Mouse (Mus musculus) inflammation-experienced regulatory T-cells, adult 6 months (primary cell): ENCODE results near the gene Cry1. TPM values are rescaled to one million over a fixed set of nuclear protein-coding genes. Genes with fewer than 3 reads are reported as not detected.

Experiments
- ATAC-seq: one replicate; pipeline ENCODE4 v1.8.0; 2017
- polyA plus RNA-seq, 3 experiments: library from polyadenylated mRNA; unstranded; fragments of 100-300 nt; shearing (Covaris generic); gene quantifications; one replicate each; pipeline ENCODE4 v1.2.1; 2017

The Cry1 gene
- polyA plus RNA-seq, 3 experiments from 2014 or later: 4.1 to 7.8 (median 5.3) TPM

DNA sequence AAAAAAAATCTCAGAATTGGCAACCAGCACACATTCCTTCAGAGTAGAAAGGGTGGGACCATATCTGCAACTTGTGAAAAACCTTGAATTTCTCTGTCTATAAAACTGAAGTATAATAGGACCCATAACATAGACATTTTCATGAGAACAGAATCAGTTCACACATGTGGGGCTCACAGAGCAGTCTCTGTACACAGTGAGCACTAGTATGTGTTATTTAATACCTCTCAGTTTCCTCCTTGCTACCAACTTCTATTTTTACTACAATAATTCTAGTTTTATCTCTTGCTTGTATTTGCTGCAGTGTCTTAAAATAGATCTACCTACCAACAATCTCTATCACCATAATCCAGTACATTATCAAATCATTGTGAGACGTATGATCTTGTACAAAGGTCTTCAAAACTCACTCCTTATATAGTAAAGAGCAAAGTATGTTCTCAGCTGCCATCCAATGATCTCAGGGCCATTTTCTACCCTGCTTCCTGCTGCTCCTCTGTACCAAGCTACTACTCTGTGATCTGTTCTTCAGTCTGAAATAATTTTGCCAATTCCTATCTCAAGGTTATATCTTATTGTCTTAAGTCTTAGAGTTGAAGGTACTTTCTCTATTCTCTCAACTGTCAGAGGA lies 24.8 kb downstream of the Cry1 start:
- ATAC-seq: no peak

DNA sequence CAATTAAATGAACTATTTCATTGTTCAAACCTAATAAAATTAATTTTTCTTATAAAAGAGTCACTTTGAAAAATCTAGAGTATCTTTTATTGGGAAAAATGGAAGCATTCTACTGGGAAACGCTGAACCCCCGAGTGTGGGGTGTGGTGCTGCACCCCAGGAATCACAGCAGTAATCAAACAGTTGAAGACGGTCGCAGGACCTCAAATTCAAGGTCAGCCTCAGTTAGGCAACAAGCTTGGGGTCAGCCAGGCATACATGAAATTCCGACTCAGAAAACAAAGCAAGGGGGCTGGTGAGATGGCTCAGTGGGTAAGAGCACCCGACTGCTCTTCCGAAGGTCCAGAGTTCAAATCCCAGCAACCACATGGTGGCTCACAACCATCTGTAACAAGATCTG lies 27.4 kb downstream of the Cry1 start:
- ATAC-seq: no peak

DNA sequence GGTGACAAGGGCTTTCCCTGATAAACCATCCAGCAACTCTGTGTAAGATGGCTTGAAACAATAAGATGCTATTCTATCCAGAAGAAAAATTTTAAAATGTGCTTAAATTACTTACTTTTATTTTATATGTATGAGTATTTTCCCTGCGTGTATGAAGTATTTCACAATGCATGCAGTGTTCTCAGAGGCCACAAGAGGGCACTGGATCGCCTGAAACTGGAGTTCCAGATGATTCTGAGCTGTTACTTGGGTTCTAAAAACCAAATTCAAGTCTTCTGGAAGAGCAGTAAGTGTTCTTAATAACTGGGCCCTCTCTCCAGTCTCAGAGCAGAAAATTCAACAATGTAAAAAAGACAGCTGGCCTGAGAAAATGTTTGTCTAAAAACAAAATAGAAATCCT lies 30.7 kb downstream of the Cry1 start:
- peak; percentile 74 for ATAC-seq

DNA sequence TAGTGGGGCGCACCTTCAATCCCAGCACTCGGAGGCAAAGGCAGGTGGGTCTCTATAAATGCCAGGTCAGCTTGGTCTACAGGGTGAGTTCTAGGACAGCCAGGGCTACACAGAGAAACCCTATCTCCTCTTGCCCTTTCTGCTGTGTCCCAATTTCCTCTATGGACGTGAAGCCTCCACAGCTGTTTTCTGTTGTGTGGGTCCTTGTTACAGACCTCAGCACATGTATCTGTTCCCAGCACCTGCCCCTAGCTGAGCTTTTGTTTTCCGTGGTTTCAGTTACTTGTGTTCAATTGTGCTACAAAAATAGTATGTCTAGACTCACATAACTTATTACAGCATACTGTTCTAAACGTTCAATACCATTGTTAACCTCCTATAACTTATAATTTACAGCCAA lies 35.6 kb downstream of the Cry1 start:
- no peak for ATAC-seq

DNA sequence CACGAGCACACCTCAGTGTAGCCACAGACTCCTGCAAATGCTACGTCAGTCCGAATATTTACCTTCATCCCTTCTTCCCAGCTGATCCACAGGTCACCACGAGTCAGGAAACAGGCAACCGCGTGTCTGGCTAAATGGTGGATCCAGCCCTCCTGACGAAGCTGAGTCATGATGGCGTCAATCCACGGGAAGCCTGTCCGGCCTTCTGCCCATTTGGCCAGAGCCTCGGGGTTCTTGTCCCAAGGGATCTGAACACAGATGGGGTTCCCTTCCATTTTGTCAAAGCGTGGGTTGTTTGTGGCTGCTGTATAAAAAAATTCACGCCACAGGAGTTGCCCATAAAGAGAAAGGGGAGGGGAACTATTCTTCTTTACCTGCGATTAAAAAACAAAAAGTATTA lies 38.6 kb downstream of the Cry1 start:
- no peak for ATAC-seq

DNA sequence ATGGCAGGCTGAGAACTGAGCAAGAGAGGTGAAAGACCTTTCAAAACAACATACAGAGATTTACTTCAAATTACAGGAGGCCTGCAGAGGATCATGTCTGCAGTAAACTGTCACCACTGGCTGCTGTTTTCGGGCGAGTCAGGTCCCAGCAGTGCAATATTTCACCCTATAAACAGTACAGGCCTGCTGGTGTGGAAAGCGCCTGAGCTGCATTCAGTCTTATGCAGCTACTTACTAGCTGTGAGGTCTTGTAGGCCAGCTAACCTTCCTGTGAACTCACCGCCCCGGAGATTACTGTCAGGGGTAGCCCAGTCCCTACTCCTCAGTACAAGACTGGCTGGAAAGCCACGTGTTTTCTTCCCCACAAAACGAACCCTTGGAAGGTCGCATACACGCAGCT lies 43.4 kb downstream of the Cry1 start:
- ATAC-seq: no peak

DNA sequence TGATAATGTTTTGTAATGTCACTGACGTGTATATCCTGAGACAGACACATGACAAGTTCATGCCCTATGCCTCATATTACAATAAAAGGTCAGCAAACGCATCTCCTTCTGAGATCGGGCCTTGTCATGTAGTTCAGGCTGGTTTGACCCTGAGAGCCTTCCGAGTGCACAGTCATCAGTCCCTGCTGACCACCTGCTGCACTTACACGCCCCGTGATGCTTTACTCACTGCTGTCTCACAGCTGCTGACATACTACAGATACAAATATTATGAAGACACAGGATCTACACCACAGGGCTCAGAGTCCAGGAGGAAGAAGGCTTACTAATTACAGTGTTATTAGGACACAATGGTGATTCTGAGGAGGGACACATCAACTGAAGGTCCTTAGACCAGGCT lies 48.3 kb downstream of the Cry1 start:
- no peak for ATAC-seq

DNA sequence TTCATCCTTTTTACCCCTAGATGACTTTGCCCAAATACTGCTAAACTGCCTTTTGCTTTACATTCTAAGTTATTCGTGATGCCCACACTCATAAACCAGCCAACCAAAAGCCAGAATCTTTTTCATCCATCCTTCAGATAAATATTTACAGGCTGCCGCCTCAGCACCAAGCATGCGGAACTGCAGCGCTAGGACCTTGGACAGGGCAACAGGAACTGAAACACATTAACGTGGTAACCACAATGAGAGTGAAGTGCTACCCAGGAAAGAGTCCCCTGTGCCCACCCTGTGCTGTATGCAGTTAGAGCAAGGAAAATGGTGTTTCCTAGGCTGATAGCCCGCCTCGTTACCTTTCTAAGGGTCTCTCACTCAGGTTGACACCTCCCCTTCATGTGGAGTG lies 56.4 kb downstream of the Cry1 start:
- peak; percentile 19 for ATAC-seq

DNA sequence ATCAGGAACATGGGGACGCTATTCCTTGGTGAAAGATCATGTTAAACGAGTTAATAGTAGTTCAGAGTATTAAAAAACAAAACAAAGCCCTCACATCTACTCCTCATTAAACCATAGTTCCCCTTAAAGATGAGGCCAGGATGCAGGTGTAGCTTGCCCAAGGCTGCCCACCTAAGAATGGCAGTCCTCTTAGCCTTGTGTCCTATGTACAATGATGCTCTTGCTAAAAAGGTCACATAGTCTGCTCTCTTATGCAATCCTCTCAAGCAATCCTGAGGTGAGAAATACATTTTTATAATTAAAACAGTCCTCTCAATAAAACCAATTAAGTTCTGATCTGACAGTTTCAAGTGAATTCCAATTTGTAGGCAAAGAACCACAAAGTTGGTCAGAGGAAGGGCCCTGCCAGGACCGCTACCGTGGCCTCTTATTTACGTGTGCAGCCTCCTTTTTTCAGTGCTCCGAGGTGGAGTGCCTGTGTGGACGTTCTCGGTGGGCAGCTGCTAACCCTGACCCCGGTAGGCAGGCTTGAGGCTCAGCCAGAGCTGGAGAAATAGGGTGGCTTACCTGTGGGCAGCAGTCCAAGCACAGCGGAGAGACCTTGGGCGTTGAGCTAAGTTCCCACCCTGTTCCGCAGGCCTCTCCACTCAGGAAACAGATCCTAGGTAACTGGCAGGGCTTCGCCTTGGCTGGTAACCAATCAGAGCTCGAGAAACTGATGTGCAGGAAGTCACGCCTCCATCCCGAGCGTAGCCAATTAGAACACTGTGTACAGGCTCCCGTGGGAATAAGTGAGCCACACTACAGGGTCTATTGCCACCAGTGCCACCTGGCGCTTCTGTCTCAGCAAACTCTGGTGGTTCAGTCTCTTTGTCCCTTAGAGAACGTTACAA lies 57.2 kb downstream of the Cry1 start, which contains the start of gene Mterf2:
Gene Mterf2, minus strand, starts transcription at position 633 of the 893 bp plus-strand sequence.
- ATAC-seq: peak; percentile 100

DNA sequence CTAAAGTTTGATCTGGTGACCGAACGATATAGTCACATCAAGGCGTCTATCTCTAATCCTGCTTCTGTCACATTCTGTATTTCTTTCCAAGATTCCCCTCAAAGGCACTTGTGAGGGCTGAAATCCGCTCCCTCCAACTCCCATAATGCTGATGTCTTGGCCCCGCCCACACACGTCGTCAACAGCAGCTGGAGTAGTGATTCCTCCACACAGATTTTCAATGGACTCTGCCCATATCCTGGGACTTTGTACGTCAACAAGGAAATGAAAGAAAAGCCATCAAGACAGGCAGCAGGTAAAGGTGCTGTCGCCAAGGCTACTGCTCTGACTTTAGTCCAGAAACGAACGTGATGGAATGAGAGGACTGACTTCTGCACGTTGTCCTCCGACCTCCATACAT lies 59.7 kb downstream of the Cry1 start:
- ATAC-seq: no peak

DNA sequence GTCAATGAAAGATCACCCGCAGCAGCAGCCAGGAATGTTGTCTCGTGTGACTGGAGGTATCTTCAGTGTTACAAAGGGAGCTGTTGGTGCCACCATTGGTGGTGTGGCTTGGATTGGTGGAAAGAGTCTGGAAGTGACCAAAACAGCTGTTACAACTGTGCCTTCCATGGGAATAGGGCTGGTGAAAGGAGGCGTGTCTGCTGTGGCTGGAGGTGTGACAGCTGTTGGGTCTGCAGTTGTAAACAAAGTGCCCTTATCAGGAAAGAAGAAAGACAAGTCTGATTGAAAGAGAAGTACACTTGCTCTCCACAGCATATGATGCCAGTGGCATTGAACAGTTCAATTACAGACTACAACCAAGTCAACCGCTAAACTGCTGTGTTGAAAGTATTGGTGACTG lies 70.5 kb downstream of the Cry1 start:
- ATAC-seq: no peak

DNA sequence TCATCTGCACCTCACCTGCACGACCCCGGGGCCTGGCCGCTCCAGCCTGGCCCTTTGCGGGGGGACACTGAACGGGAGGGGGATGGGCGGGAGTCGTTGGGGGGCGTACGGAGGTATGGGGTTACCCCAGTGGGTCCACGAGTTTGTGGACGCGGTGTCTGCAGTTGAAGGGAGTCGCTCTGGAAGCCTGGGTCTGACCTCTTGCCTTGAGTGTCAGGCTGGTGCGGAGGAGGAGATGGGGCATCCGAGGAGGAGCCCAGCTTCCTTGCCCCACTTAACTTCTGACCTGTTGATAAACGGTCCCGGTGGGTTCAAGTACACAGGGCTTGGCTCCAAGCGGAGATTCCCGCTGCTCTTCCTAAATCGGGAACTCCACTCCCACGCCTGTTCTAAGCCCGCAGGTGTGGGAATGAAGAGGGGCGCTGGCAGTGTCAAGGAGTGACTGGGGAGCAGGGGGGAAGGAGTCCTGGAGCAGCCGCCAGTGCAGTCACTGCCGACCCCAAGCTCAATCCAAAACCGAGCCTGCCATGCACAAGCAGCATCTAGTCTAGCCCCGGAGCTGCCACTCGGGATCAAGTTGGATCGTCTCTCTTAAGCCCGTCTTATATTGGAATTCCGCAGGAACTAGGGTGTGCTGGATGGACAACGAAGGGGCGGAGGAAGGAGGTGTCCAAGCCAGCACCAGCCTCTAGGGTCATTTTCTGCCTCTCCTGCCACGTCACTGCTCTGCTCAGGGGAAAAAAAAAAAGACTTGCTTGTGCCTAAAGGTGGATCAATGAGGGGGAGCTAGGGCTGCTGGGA lies 81.6 kb downstream of the Cry1 start:
- ATAC-seq: no peak

DNA sequence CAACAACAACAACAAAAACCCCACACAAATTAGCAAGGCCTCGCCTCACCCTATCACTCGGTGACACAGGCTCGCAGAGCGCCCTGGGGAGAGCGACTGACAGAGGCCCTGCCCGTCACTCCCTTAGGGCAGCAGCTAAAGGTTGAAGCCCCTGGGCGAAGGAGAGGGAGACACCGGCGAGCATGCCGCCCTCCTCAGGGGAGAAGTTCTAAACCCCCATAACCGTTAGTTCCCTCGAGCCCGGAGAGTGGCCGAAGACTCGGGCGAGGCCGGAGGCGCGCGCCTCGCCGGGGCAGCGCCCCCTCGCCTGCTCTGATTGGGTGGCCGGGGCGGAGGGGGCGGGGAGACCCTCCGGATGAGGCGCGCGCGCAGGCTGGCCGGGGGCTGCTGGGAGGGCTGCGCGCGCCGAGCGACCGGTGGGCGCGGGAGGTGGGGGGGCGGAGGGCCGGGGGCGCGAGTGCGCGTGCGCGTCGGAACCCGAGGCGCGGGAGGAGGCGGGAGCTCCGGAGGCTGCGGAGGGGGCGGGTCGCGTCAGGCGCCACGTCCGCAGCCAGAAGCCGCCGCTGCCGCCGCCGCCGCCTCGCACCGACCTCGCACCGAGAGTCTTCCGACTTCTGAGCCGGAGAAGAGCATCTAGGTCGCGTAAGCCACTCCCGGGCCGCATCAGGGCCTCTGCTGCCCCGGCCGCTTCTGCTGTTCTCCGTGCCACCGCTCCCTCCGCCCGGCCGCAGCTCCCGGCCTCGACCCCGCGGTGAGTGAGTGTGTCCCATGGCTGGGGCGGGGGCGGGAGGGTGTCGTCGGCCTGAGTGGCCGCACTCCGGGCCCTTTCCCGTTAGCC lies 82.4 kb downstream of the Cry1 start, which contains the start of the genes Fhl4 and Tmem263:
Gene Fhl4, minus strand, starts transcription at position 249 of the 838 bp plus-strand sequence.
Gene Tmem263, plus strand, starts transcription at position 381 of the 838 bp plus-strand sequence.
- peak; percentile 73 for ATAC-seq

DNA sequence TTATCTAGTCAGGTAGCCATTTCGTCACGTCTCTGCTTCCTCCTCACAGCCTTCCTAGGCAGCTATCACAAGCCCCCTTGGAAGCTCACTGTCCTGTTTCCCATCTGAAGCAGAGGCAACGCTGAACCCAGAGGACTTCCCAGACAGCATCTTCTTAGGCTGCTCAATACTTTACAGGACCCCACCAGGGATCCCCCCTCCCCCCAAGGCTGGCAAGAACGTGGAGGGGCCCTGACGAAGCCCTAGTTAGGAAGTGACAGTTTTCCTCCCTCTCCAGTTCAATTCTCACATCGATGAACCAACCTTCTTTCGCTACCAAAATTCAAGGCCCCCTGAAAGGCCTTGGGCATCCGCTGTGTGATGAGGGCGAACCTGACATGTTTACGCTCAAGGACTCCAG lies 83.0 kb downstream of the Cry1 start:
- ATAC-seq: peak; percentile 34

Other genes with a start within 250 kb of the Cry1 start
- gene Fhl4, start 82.6 kb downstream of the Cry1 start, polyA plus RNA-seq: under 1 TPM; 0.50 to 0.62 (median 0.59) TPM
- 10 to 100 TPM; 35.6 to 49.7 (median 40.2) TPM for gene Tmem263, start 82.4 kb downstream of the Cry1 start, polyA plus RNA-seq
- 10 to 100 TPM; 16.1 to 25.0 (median 19.9) TPM for gene Mterf2, start 57.0 kb downstream of the Cry1 start, polyA plus RNA-seq
- gene Btbd11, start 201.8 kb upstream of the Cry1 start, polyA plus RNA-seq: 1 to 10 TPM; 6.2 to 6.9 (median 6.6) TPM